Comparison of ENCODE assay signal across 8 mouse cellular contexts in genomic region chrX:21061460-21061859, GRCm38 (mm10). TPM values are rescaled to one million over a fixed set of nuclear protein-coding genes. Genes with fewer than 3 reads are reported as not detected.
DNase-seq lines count a peak whose midpoint lies in the region; ATAC-seq and TF ChIP-seq lines count a peak whose summit lies in the region.

No protein-coding gene starts in this region.

- no peak for TF ChIP-seq POLR2A in testis, adult 2 months (IDR thresholded peaks at IDR 0.05; ENCODE audit: control insufficient read depth, low read depth, low read length)

- TF ChIP-seq CTCF in testis, adult 2 months (IDR thresholded peaks at IDR 0.05; ENCODE audit: control insufficient read depth, insufficient read depth, insufficient replicate concordance, low read depth, low read length), result no peak

- ATAC-seq in neural tube, embryonic 12.5 days (ENCODE audit: low FRiP score, low read depth), result peak; percentile 70
- ATAC-seq in granulocyte monocyte progenitor cell, adult 5-6 weeks (replicated peaks; ENCODE audit: poor library complexity, severe bottlenecking), result no peak

- H3K27ac ChIP-seq in testis, adult 2 months (ENCODE audit: control insufficient read depth, insufficient read depth, low read depth, low read length), result peak overlapping the region; percentile 82
- H3K27ac ChIP-seq in neural tube, embryonic 12.5 days, result no peak overlapping the region

- no peaks in the 10 kb centered on the region for H3K4me1 ChIP-seq in testis, adult 2 months (ENCODE audit: control insufficient read depth, insufficient read depth, low read length)
- H3K4me1 ChIP-seq in neural tube, embryonic 12.5 days, result no peaks in the 10 kb centered on the region

- H3K36me3 ChIP-seq in testis, adult 2 months (ENCODE audit: control insufficient read depth, insufficient read depth, low read length), result no peaks in the 10 kb centered on the region
- H3K36me3 ChIP-seq in neural tube, embryonic 12.5 days, result no peaks in the 10 kb centered on the region

- no peaks in the 10 kb centered on the region for H3K9me3 ChIP-seq in neural tube, embryonic 12.5 days

- peak overlapping the region; percentile 56 for H3K4me2 ChIP-seq in neural tube, embryonic 12.5 days (replicated peaks)

- peak overlapping the region; percentile 92 for H3K4me3 ChIP-seq in testis, adult 2 months (ENCODE audit: control insufficient read depth, low read depth, low read length)
- peak overlapping the region; percentile 45 for H3K4me3 ChIP-seq in neural tube, embryonic 12.5 days

- H3K9ac ChIP-seq in neural tube, embryonic 12.5 days, result peak overlapping the region; percentile 38; the same call in 1 of the 2 replicates

- H3K27me3 ChIP-seq in testis, adult 2 months (ENCODE audit: control insufficient read depth, insufficient read depth, low read length), result no peaks in the 10 kb centered on the region
- no peaks in the 10 kb centered on the region for H3K27me3 ChIP-seq in neural tube, embryonic 12.5 days (replicated peaks)

- WGBS in neural tube, embryonic 12.5 days, result 31% methylated on average over 9 of the region's 9 CpGs

- DNase-seq in adrenal gland, postnatal 10 days, result peak; percentile 2
- DNase-seq in adrenal gland, adult 18-20 months (ENCODE audit: low spot score in 2 of 2), result no peak
- DNase-seq in testis, postnatal 10 days (ENCODE audit: low spot score), result no peak
- DNase-seq in kidney, postnatal 14 days, result peak; percentile 2
- no peak for DNase-seq in natural killer cell, adult 2 months (ENCODE audit: low spot score in 2 of 2)

RNA-seq across cellular contexts. Expression of gene Zfp182, which starts 0.7 kb away (rescaled TPM):
- total RNA-seq in adrenal gland, postnatal 10 days (2021), result 1 to 10 TPM; 6.6 to 9.5 TPM
- total RNA-seq in adrenal gland, adult 18-20 months (2021), result 1 to 10 TPM; 5.4 to 5.9 TPM
- polyA plus RNA-seq in testis, adult 2 months (2012; rRNA removed), result 0.30 and 0.31 TPM in 2 replicates
- 7.4 and 8.2 TPM in 2 replicates for polyA plus RNA-seq in neural tube, embryonic 12.5 days (2016; fragmentation: Nextera tagmentation; extraction: Ambion mirVana)
- total RNA-seq in granulocyte monocyte progenitor cell, adult 5-6 weeks (2014; fragmentation: Nextera tagmentation), result 19.2 and 23.4 TPM in 2 replicates
- 11.0 and 15.4 TPM in 2 replicates for total RNA-seq in granulocyte monocyte progenitor cell, adult 5-6 weeks (2017)

RNA-seq across cellular contexts. Expression of gene Spaca5, which starts 6.7 kb away (rescaled TPM):
- total RNA-seq in adrenal gland, postnatal 10 days (2021), result not detected
- not detected for total RNA-seq in adrenal gland, adult 18-20 months (2021)
- polyA plus RNA-seq in testis, adult 2 months (2012; rRNA removed), result 40.9 and 62.3 TPM in 2 replicates
- polyA plus RNA-seq in neural tube, embryonic 12.5 days (2016; fragmentation: Nextera tagmentation; extraction: Ambion mirVana), result not detected in 2 replicates
- not detected in 2 replicates for total RNA-seq in granulocyte monocyte progenitor cell, adult 5-6 weeks (2014; fragmentation: Nextera tagmentation)
- total RNA-seq in granulocyte monocyte progenitor cell, adult 5-6 weeks (2017), result not detected in 2 replicates

RNA-seq across cellular contexts. Expression of gene Zfp300, which starts 27.9 kb away (rescaled TPM):
- 1 to 10 TPM; 1.5 to 2.9 TPM for total RNA-seq in adrenal gland, postnatal 10 days (2021)
- 1 to 10 TPM in 1 of 2 experiments, under 1 TPM in 1; 0.99 to 1.3 TPM for total RNA-seq in adrenal gland, adult 18-20 months (2021)
- 0.05 and 0.09 TPM in 2 replicates for polyA plus RNA-seq in testis, adult 2 months (2012; rRNA removed)
- 2.8 and 3.1 TPM in 2 replicates for polyA plus RNA-seq in neural tube, embryonic 12.5 days (2016; fragmentation: Nextera tagmentation; extraction: Ambion mirVana)
- not detected in 2 replicates for total RNA-seq in granulocyte monocyte progenitor cell, adult 5-6 weeks (2014; fragmentation: Nextera tagmentation)
- total RNA-seq in granulocyte monocyte progenitor cell, adult 5-6 weeks (2017), result 0.73 and 1.3 TPM in 2 replicates

RNA-seq across cellular contexts. Expression of gene Ssxa1, which starts 54.2 kb away (rescaled TPM):
- total RNA-seq in adrenal gland, postnatal 10 days (2021), result not detected
- not detected for total RNA-seq in adrenal gland, adult 18-20 months (2021)
- polyA plus RNA-seq in testis, adult 2 months (2012; rRNA removed), result 0.60 and 1.8 TPM in 2 replicates
- polyA plus RNA-seq in neural tube, embryonic 12.5 days (2016; fragmentation: Nextera tagmentation; extraction: Ambion mirVana), result not detected in 2 replicates
- not detected in 2 replicates for total RNA-seq in granulocyte monocyte progenitor cell, adult 5-6 weeks (2014; fragmentation: Nextera tagmentation)
- total RNA-seq in granulocyte monocyte progenitor cell, adult 5-6 weeks (2017), result not detected in 2 replicates

Comparison
In these comparisons a context has a peak if more than half of its experiments do, and no peak if none do; other contexts are left out.
1. DNase-seq: peak in adrenal gland, postnatal 10 days (single experiment) and kidney, postnatal 14 days (single experiment); none in adrenal gland, adult 18-20 months (0 of 2), testis, postnatal 10 days (single experiment) and natural killer cell, adult 2 months (0 of 2).